Mouse (Mus musculus) heart, postnatal 0 days (tissue): Measurements from ENCODE around the gene Pakap. TPM values are rescaled to one million over a fixed set of nuclear protein-coding genes. Genes with fewer than 3 reads are reported as not detected.

Experiments used
- ATAC-seq: fragments of 200-750 bp; cut with Nextera tagmentation; 2 replicates; pipeline ENCODE4 v1.8.0; 2017; ENCODE audit warnings: low read depth, moderate number of reproducible peaks, moderate library complexity; ENCODE audit not compliant: insufficient read depth
- DNase-seq: peaks from one replicate; pipeline ENCODE4 v3.0.0-alpha.2; 2016; ENCODE audit warnings: low spot score
- H3K27ac ChIP-seq: fragments of 300-500 bp; sonication (generic); 2 replicates; pipeline ENCODE4 v1.5.1; 2014; ENCODE audit warnings: low read depth, mild to moderate bottlenecking
- H3K27me3 ChIP-seq: fragments of 300-500 bp; sonication (generic); 2 replicates; pipeline ENCODE4 v1.6.1; 2014; ENCODE audit warnings: low read length, mixed read lengths; ENCODE audit not compliant: control insufficient read depth, insufficient read depth
- H3K36me3 ChIP-seq: fragments of 300-500 bp; sonication (generic); replicated peaks from 2 replicates; pipeline ENCODE4 v1.6.1; 2014; ENCODE audit warnings: low read length, mixed read lengths; ENCODE audit not compliant: control insufficient read depth, insufficient read depth
- H3K4me1 ChIP-seq: fragments of 300-500 bp; sonication (generic); 2 replicates; pipeline ENCODE4 v1.6.1; 2014; ENCODE audit warnings: antibody characterized with exemption; ENCODE audit not compliant: control insufficient read depth, insufficient read depth
- H3K4me2 ChIP-seq: fragments of 300-500 bp; sonication (generic); 2 replicates; pipeline ENCODE4 v1.6.1; 2014; ENCODE audit warnings: low read depth, mild to moderate bottlenecking, low read length, moderate library complexity
- H3K4me3 ChIP-seq: fragments of 300-500 bp; sonication (generic); 2 replicates; pipeline ENCODE4 v1.5.1; 2014; ENCODE audit warnings: low read depth, low read length
- H3K9ac ChIP-seq: fragments of 300-500 bp; sonication (generic); replicated peaks from 2 replicates; pipeline ENCODE4 v1.6.1; 2014; ENCODE audit warnings: low read depth, low read length, mixed read lengths
- H3K9me3 ChIP-seq: fragments of 300-500 bp; sonication (generic); replicated peaks from 2 replicates; pipeline ENCODE4 v1.6.1; 2016; ENCODE audit warnings: low read length; ENCODE audit not compliant: control insufficient read depth
- CTCF ChIP-seq: IDR thresholded peaks from 2 replicates; pipeline ENCODE4 v1.5.1; 2016; ENCODE audit warnings: antibody characterized with exemption, control low read depth, low read depth
- EP300 ChIP-seq: IDR thresholded peaks from 2 replicates; pipeline ENCODE4 v1.6.1; 2016; ENCODE audit warnings: antibody characterized with exemption, low read depth
- WGBS: fragments of 180-500 bp; shearing (Covaris S2); extraction: QIAGEN DNeasy Blood & Tissue Kit; methylation state at CpG from one replicate; pipeline ENCODE4 v1.1.7; 2014; 5-methylcytosine and 5-hydroxymethylcytosine counted together
- polyA plus RNA-seq: library from polyadenylated mRNA; unstranded; fragments of >200 nt; fragmentation: Nextera tagmentation; extraction: Ambion mirVana; gene quantifications from 2 replicates; pipeline ENCODE4 v1.2.1, GENCODE M21; 2015
- total RNA-seq: library from RNA; depleted of rRNA; stranded (reverse); fragments of >200 nt; gene quantifications from 2 replicates; pipeline ENCODE4 v1.2.3, GENCODE M21; 2014; ENCODE audit warnings: low replicate concordance

Pakap gene
- total and polyA plus RNA-seq, 2 experiments from 2014 or later = 21.1 to 43.7 TPM

GRCm38 (mm10) chr4:57677916-57678315 lies 109.9 kb downstream of the Pakap start:
- Histone ChIP-seq H3K9me3 (no peaks in the 10 kb centered on the region), H3K36me3 (no peaks in the 10 kb centered on the region; the same call in 1 of the 2 replicates), H3K27me3 (no peaks in the 10 kb centered on the region), H3K4me3 (no peak overlapping the region), H3K4me1 (peaks cover 38% of the 10 kb centered on the region), H3K9ac (no peak overlapping the region), H3K27ac (no peak overlapping the region), H3K4me2 (no peak overlapping the region)
- DNase-seq (no peak), ATAC-seq (no peak)
- WGBS = 79% methylated on average over 12 of the region's 12 CpGs
- TF ChIP-seq CTCF (no peak), EP300 (no peak)

GRCm38 (mm10) chr4:57678991-57679457 lies 111.0 kb downstream of the Pakap start:
- H3K4me2 ChIP-seq = no peak overlapping the region
- WGBS = 61% methylated on average over 9 of the region's 9 CpGs
- peak overlapping the region; percentile 58 for H3K27ac ChIP-seq
- DNase-seq (no peak), ATAC-seq (peak; percentile 28)
- H3K4me3 ChIP-seq = no peak overlapping the region
- H3K9ac ChIP-seq = no peak overlapping the region
- TF ChIP-seq CTCF (no peak), EP300 (peak; percentile 68; the same call in 1 of the 2 replicates)
- H3K4me1 ChIP-seq = peaks cover 37% of the 10 kb centered on the region
- no peaks in the 10 kb centered on the region for H3K9me3 ChIP-seq
- H3K36me3 ChIP-seq = no peaks in the 10 kb centered on the region; the same call in 1 of the 2 replicates
- no peaks in the 10 kb centered on the region for H3K27me3 ChIP-seq

GRCm38 (mm10) chr4:57680186-57680585 lies 112.2 kb downstream of the Pakap start:
- Histone ChIP-seq H3K9me3 (no peaks in the 10 kb centered on the region), H3K27me3 (no peaks in the 10 kb centered on the region), H3K4me2 (no peak overlapping the region), H3K36me3 (no peaks in the 10 kb centered on the region; the same call in 1 of the 2 replicates), H3K9ac (no peak overlapping the region), H3K4me1 (peaks cover 37% of the 10 kb centered on the region), H3K27ac (peak overlapping the region; percentile 58; the same call in 1 of the 2 replicates), H3K4me3 (no peak overlapping the region)
- no peak for ATAC-seq
- DNase-seq = no peak
- 87% methylated on average over 12 of the region's 12 CpGs for WGBS
- no peak for TF ChIP-seq CTCF
- no peak for TF ChIP-seq EP300

- H3K4me1 ChIP-seq = peaks cover 31% of the 10 kb centered on the region
- H3K36me3 ChIP-seq = no peaks in the 10 kb centered on the region; the same call in 1 of the 2 replicates
- 57% methylated on average over 12 of the region's 12 CpGs for WGBS
- H3K9ac ChIP-seq = no peak overlapping the region
- DNase-seq = no peak
- H3K27ac ChIP-seq = 0 out of 2 replicates have a peak overlapping the region, but pooled peaks have one; percentile 13
- H3K9me3 ChIP-seq = no peaks in the 10 kb centered on the region
- ATAC-seq = no peak
- H3K27me3 ChIP-seq = no peaks in the 10 kb centered on the region
- no peak overlapping the region for H3K4me2 ChIP-seq
- H3K4me3 ChIP-seq = no peak overlapping the region
- TF ChIP-seq CTCF = no peak
- no peak for TF ChIP-seq EP300
These were observed 113.5 kb downstream of the Pakap start for GRCm38 (mm10) chr4:57681511-57681910.

GRCm38 (mm10) chr4:57682341-57682740 lies 114.4 kb downstream of the Pakap start:
- Histone ChIP-seq H3K4me1 (peaks cover 31% of the 10 kb centered on the region), H3K27me3 (no peaks in the 10 kb centered on the region), H3K4me3 (no peak overlapping the region), H3K9ac (no peak overlapping the region), H3K36me3 (no peaks in the 10 kb centered on the region; the same call in 1 of the 2 replicates), H3K4me2 (no peak overlapping the region), H3K27ac (peak overlapping the region; percentile 24; the same call in 1 of the 2 replicates), H3K9me3 (no peaks in the 10 kb centered on the region)
- TF ChIP-seq CTCF (no peak), EP300 (no peak)
- ATAC-seq (no peak), DNase-seq (no peak)
- WGBS = 92% methylated on average over 2 of the region's 2 CpGs

GRCm38 (mm10) chr4:57682944-57683343 lies 115.0 kb downstream of the Pakap start:
- Histone ChIP-seq H3K27me3 (no peaks in the 10 kb centered on the region), H3K9ac (no peak overlapping the region), H3K36me3 (peaks cover 3% of the 10 kb centered on the region; the same call in 1 of the 2 replicates), H3K4me2 (no peak overlapping the region), H3K4me3 (no peak overlapping the region), H3K27ac (peak overlapping the region; percentile 24; the same call in 1 of the 2 replicates), H3K9me3 (no peaks in the 10 kb centered on the region), H3K4me1 (peaks cover 31% of the 10 kb centered on the region)
- WGBS = 74% methylated on average over 11 of the region's 11 CpGs
- TF ChIP-seq CTCF (no peak), EP300 (no peak)
- DNase-seq (no peak), ATAC-seq (no peak)
